Mouse (Mus musculus) cerebral cortex, adult 2 months (tissue): ENCODE results near the gene Itgb4.

Experiments
- WGBS: fragments of 180-500 bp; shearing (Covaris S2); methylation state at CpG from one replicate; pipeline ENCODE4 v1.1.7; 2018; 5-methylcytosine and 5-hydroxymethylcytosine counted together

Gene Itgb4

GRCm38 (mm10) chr11:116028177-116028865, 53.8 kb downstream of the Itgb4 start:
- 74% methylated on average over 9 of the region's 9 CpGs for WGBS

GRCm38 (mm10) chr11:116029086-116029865, 54.8 kb downstream of the Itgb4 start:
- 78% methylated on average over 6 of the region's 6 CpGs for WGBS

GRCm38 (mm10) chr11:116030088-116030897, 55.8 kb downstream of the Itgb4 start, which contains the start of gene Unk:
Unk (plus strand) TSS chr11:116030322.
- WGBS: under 1% methylated on average over 65 of the region's 67 CpGs

GRCm38 (mm10) chr11:116030898-116031845, 56.7 kb downstream of the Itgb4 start:
- 20% methylated on average over 14 of the region's 14 CpGs for WGBS

- WGBS: 90% methylated on average over 6 of the region's 6 CpGs
These were observed 60.1 kb downstream of the Itgb4 start for GRCm38 (mm10) chr11:116034584-116034983.

- WGBS: 77% methylated on average over 3 of the region's 3 CpGs
These were observed 62.2 kb downstream of the Itgb4 start for GRCm38 (mm10) chr11:116036671-116037070.

GRCm38 (mm10) chr11:116037826-116038225, 63.3 kb downstream of the Itgb4 start:
- 93% methylated on average over 9 of the region's 9 CpGs for WGBS

- 48% methylated on average over 6 of the region's 6 CpGs for WGBS
These were observed 66.1 kb downstream of the Itgb4 start for GRCm38 (mm10) chr11:116040593-116040992.

- 97% methylated on average over 2 of the region's 2 CpGs for WGBS
These were observed 67.3 kb downstream of the Itgb4 start for GRCm38 (mm10) chr11:116041833-116042232.

GRCm38 (mm10) chr11:116042372-116043138, 68.0 kb downstream of the Itgb4 start:
- 73% methylated on average over 5 of the region's 5 CpGs for WGBS

- 94% methylated on average over 1 of the region's 1 CpGs for WGBS
These were observed 68.8 kb downstream of the Itgb4 start for GRCm38 (mm10) chr11:116043286-116043685.

- WGBS: 94% methylated on average over 6 of the region's 6 CpGs
These were observed 70.7 kb downstream of the Itgb4 start for GRCm38 (mm10) chr11:116045173-116045572.

- 83% methylated on average over 2 of the region's 2 CpGs for WGBS
These were observed 75.1 kb downstream of the Itgb4 start for GRCm38 (mm10) chr11:116049610-116050009.

GRCm38 (mm10) chr11:116050196-116050595, 75.7 kb downstream of the Itgb4 start:
- WGBS: 78% methylated on average over 4 of the region's 4 CpGs

GRCm38 (mm10) chr11:116053510-116054229, 79.2 kb downstream of the Itgb4 start:
- WGBS: 92% methylated on average over 9 of the region's 9 CpGs

- WGBS: 90% methylated on average over 11 of the region's 11 CpGs
These were observed 81.4 kb downstream of the Itgb4 start for GRCm38 (mm10) chr11:116055873-116056272.

GRCm38 (mm10) chr11:116057237-116057881, 82.8 kb downstream of the Itgb4 start:
- 66% methylated on average over 4 of the region's 4 CpGs for WGBS
